Mouse (Mus musculus) erythroblast, embryonic 14.5 days (primary cell): Measurements from ENCODE around the gene Nat8f1. TPM values are rescaled to one million over a fixed set of nuclear protein-coding genes. Genes with fewer than 3 reads are reported as not detected.
"Not testable (repeated sequence)": the region's sequence is repeated elsewhere in the genome, so short reads cannot be mapped to it uniquely, and the experiment has no call there.

Source experiments
- H3K27me3 ChIP-seq: 2 replicates; pipeline ENCODE4 v1.6.1; 2012; ENCODE audit warnings: inconsistent platforms; ENCODE audit not compliant: control insufficient read depth
- H3K36me3 ChIP-seq: 2 replicates; pipeline ENCODE4 v1.6.1; 2012; ENCODE audit warnings: mild to moderate bottlenecking, inconsistent platforms; ENCODE audit not compliant: control insufficient read depth
- H3K4me1 ChIP-seq: 2 replicates; pipeline ENCODE4 v1.6.1; 2012; ENCODE audit warnings: inconsistent platforms; ENCODE audit not compliant: control insufficient read depth
- H3K4me3 ChIP-seq: replicated peaks from 2 replicates; pipeline ENCODE3; 2012; ENCODE audit warnings: moderate library complexity, mild to moderate bottlenecking, inconsistent platforms
- H3K9me3 ChIP-seq: 2 replicates; pipeline ENCODE4 v1.6.1; 2012; ENCODE audit warnings: low read length, inconsistent platforms, mixed read lengths; ENCODE audit not compliant: control insufficient read depth
- GATA1 ChIP-seq: IDR thresholded peaks from 2 replicates; pipeline ENCODE4 v1.6.1; 2012; ENCODE audit warnings: low read length, inconsistent platforms, mixed read lengths
- TAL1 ChIP-seq: IDR thresholded peaks from 3 replicates; pipeline ENCODE4 v1.6.1; 2012; ENCODE audit warnings: low read length, inconsistent platforms, mixed read lengths
- polyA plus RNA-seq: library from polyadenylated mRNA; stranded (reverse); fragments of >175 nt; gene quantifications from 2 replicates; pipeline ENCODE4 v1.2.3, GENCODE M21; 2012

The Nat8f1 gene
- 0.13 TPM in 1 of 2 replicates, not detected in the other for polyA plus RNA-seq

DNA sequence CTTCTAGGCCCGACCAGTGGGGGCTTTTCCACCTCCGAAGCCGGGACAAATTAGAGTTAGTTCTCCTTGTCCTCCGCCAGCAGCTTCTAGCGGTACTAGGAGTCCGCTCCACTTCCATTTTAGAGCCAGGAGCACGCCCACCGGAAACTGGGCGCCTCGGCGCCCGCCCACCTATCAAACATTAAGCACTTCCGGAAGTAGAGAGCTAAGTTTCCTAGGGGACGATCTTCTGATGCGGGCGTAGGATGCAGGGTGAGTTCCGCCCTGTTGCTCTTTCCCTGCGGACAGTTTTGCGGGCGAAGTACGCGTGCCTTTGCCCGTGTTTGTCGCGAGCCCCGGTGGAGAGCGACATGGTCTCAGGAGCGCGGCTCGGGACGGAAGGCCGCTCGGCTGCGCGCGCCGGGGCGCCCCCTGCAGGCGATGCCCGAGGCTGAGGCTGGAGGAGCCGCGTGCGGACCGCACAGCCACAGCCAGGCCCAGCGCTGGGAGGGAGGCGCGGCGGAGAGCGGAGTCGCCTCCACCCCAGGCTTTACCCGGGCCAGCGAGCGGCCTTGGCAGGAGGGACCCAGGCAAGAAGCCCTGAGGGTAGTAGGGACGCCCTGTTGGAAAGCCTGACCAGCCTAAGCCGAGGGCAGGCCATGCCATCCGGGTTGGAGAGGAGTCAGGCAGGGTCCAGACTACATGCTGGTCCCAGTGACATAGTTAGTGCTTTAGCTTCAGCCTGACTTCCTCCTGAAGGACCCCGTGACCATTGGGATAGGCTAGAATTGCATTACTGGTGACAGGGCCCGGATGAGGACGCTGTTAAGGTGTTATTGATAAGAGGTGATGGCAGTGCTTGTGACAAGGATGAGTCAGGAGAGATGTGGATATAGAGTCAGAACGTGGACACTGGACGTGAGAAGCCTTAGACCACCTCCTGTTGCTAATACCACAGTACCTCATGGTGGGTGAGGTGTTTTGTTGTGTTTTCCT, at the start of gene Nat8f1:
Nat8f1 (minus strand) TSS at position 149 of the 975 bp plus-strand sequence.
- not testable (repeated sequence) for H3K36me3 ChIP-seq, H3K9me3 ChIP-seq, H3K27me3 ChIP-seq
- Histone ChIP-seq H3K4me3 (peak within 1 kb of the TSS; percentile 84), H3K4me1 (peaks cover 26% of the 10 kb centered on the region)

DNA sequence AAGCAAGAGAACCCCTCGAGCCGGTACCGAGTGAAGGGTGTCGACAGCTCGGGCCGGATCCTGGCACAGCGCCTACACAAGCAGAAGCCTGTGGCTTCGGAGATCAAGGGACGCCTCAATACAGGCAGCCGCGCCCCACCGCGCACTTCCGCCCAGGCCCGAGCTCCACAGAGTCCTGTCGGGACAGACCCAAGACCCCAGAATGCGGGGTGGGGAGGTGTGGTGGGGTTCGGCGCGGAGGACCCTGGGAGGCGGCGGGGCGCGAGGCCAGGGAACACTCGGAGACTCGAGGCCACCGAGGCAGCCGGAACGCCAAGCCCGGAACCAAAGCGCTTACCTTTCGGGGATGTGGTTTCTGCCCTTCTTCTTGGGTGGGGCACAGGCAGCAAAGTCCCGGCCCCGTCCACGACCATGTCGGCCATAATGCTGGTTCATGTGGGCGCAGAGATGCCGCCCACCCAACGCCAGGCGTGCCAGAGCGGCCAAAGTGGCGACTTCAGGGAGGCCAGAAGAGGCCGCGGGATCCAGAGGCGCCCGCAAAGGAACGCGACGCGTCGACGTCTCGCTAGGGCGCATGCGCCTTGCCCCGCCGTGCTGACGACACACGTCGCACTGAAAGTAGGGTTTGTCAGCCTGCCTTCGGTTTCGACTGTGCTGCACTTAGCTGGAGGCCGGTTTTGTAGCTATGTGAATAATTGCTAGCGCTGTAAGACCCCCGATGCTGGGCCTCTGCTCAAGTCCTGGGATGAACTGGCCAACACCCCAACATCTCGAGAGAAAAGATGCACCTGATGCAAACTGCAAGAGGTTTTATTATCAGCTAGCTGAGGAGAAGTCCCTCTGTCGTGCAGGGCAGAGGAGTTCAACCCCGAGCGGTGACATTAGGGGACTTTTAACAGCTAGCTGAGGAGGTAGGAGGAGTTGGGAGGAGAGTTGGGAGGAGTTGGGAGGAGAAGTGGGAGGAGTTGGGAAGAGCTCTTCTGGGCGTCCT, 45.9 kb upstream of the Nat8f1 start, which contains the start of gene Dusp11:
Dusp11 (minus strand) TSS at position 567 of the 991 bp plus-strand sequence.
- TF ChIP-seq TAL1 (no peak), GATA1 (no peak)
- Histone ChIP-seq H3K36me3 (peaks cover 33% of the 10 kb centered on the region), H3K4me1 (peaks cover 24% of the 10 kb centered on the region), H3K27me3 (no peaks in the 10 kb centered on the region), H3K9me3 (no peaks in the 10 kb centered on the region), H3K4me3 (peak within 1 kb of the TSS; percentile 100)

DNA sequence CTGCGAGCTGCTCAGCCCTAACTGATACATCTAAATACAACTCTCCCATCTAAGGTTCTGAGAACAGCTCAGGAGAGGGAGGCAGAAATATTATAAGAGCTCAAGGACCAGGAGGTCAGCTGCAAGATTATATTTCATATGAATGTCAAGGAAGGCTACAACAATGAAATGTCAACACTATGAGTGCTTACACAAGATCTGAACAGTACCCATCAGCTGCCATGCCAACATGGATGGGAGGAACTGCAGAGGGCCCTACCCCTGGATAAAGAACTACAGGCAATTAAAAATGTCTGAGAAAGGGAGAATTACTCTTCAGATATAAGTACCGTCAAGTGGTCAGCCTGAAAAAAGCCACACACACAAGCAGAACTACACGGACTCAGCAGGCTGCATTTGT, 42.1 kb upstream of the Nat8f1 start:
- Histone ChIP-seq H3K9me3 (no peaks in the 10 kb centered on the region), H3K4me3 (no peak overlapping the region), H3K27me3 (no peaks in the 10 kb centered on the region), H3K4me1 (peaks cover 21% of the 10 kb centered on the region), H3K36me3 (peaks cover 69% of the 10 kb centered on the region)
- no peak for TF ChIP-seq TAL1
- TF ChIP-seq GATA1: no peak

DNA sequence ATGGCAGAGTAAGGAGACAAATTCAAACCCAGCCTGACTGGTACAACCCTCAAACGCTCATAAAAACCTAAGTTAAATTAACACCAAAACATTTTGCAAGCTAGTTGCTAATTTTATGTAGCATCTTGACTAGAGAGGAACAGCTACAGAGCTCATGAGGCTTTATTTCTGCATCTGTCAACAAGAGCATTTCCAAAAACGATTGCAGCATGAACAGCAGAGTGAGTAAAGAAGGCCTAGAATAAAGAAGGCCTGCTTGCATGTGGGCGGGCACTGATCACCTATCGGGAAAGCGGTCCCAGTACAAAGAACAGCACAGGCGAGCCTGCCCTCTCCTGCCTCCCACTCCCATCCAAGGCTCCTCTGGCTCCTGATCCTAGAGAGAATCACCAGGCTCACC, 33.1 kb upstream of the Nat8f1 start:
- no peaks in the 10 kb centered on the region for H3K9me3 ChIP-seq
- H3K4me1 ChIP-seq: no peaks in the 10 kb centered on the region; the same call in 1 of the 2 replicates
- TF ChIP-seq TAL1 (no peak), GATA1 (no peak)

DNA sequence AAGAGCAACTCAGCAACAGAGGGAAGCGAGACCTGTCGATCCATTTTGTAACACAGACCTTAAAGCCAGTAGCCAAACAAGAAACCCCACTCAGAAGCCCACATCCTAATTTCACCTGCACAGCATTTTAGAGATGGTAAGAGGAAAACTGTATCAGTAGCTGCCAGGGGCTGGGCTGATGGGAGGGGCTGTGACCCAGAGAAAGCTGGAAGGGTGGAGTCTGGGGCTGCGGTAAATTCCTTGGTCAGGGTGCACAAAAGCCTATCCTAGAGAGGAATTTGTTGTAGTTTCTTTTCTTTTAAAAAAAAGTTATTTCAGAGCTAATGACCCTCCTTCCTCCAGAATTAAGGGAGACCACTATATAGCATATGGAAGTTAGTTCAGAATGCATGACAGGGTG, 27.0 kb upstream of the Nat8f1 start:
- no peaks in the 10 kb centered on the region for H3K27me3 ChIP-seq
- peaks cover 65% of the 10 kb centered on the region for H3K36me3 ChIP-seq
- no peaks in the 10 kb centered on the region for H3K9me3 ChIP-seq
- peaks cover 16% of the 10 kb centered on the region for H3K4me1 ChIP-seq
- TF ChIP-seq TAL1: no peak
- no peak for TF ChIP-seq GATA1
- no peak overlapping the region for H3K4me3 ChIP-seq

More for the DNA sequence above, 33.1 kb upstream of the Nat8f1 start:
- Histone ChIP-seq H3K27me3 (no peaks in the 10 kb centered on the region), H3K36me3 (peaks cover 98% of the 10 kb centered on the region), H3K4me3 (no peak overlapping the region)

DNA sequence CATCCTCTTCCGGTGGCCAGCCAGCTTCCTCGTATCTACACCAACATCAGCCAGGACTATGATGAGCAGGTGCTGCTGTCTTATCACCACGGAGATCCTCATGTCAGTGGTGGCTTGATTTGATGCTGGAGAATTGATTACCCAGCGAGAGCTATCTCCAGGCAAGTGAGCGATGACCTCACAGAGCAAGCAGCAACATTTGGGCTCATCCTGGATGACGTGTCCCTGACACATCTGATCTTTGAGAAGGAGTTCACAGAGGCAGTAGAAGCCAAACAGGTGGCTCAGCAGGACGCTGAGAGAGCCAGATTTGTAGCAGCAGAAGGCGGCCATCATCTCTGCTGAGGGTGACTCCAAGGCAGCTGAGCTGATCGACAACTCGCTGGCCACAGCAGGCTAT, 23.2 kb upstream of the Nat8f1 start:
- H3K4me1 ChIP-seq: peaks cover 28% of the 10 kb centered on the region
- TF ChIP-seq GATA1: no peak
- TF ChIP-seq TAL1: no peak
- no peaks in the 10 kb centered on the region for H3K27me3 ChIP-seq
- H3K4me3 ChIP-seq: no peak overlapping the region
- peaks cover 27% of the 10 kb centered on the region for H3K36me3 ChIP-seq
- no peaks in the 10 kb centered on the region for H3K9me3 ChIP-seq

DNA sequence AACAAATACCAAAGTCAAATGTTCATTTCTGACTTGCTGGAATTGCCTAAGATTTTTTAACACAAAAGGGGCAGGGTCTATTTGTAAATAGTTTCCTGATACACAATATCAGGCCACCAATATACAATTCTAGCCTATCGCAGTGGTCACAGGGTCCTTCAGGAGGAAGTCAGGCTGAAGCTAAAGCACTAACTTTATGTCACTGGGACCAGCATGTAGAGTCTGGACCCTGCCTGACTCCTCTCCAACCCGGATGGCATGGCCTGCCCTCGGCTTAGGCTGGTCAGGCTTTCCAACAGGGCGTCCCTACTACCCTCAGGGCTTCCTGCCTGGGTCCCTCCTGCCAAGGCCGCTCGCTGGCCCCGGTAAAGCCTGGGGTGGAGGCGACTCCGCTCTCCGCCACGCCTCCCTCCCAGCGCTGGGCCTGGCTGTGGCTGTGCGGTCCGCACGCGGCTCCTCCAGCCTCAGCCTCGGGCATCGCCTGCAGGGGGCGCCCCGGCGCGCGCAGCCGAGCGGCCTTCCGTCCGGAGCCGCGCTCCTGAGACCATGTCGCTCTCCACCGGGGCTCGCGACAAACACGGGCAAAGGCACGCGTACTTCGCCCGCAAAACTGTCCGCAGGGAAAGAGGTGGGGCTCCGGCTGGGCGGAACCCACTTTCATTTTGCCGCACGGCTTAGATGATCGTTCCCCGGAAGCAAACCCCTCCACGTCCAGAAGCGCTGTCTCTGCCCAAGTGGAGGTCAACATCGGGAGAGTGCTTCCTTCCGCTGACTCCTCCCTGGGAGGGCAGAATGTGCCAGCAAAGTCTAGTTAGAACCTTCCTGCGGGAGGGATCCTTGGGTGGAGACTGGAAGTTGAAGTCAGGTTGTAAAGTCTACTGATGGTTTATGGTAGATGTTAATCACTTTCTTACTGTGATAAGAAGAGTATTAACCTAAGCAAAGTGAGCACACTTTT, 21.3 kb upstream of the Nat8f1 start:
- not testable (repeated sequence) for H3K27me3 ChIP-seq, H3K9me3 ChIP-seq
- Histone ChIP-seq H3K4me1 (peaks cover 19% of the 10 kb centered on the region), H3K4me3 (peak overlapping the region; percentile 84), H3K36me3 (peaks cover 20% of the 10 kb centered on the region)

DNA sequence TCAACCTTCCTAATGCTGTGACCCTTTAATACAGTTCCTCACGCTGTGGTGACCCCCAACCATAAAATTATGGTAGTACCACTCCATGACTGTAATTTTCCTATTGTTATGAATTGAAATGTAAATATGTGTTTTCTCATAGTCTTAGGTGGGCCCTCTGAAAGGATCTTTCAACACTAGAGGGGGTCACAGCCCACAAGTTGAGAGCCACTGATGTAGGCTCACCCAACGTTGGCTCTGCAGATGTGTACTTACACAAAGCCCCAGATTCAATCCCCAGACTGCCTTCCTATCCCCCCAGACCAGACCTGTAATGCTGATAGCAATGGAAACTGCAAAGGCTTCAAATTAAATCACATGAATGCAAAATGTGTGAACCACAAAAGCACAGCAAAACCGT, 20.2 kb upstream of the Nat8f1 start:
- Histone ChIP-seq H3K9me3 (no peaks in the 10 kb centered on the region), H3K4me1 (peaks cover 19% of the 10 kb centered on the region), H3K36me3 (peaks cover 18% of the 10 kb centered on the region), H3K4me3 (no peak overlapping the region), H3K27me3 (no peaks in the 10 kb centered on the region)
- no peak for TF ChIP-seq TAL1
- TF ChIP-seq GATA1: no peak
